Mouse (Mus musculus): ENCODE measurements at regions not wholly inside any gene's neighbourhood (a gene's known extent, or its start where the extent isn't known, plus 50 kb on each side); places are given as distances from the start of the nearest gene placed in this dataset.

- TF ChIP-seq CTCF (IDR thresholded peaks at IDR 0.05; ENCODE audit: extremely low read depth, insufficient read depth, insufficient read length, insufficient replicate concordance), result no peak
- TF ChIP-seq POLR2A (IDR thresholded peaks at IDR 0.05; ENCODE audit: low read depth, low read length), result no peak
These were observed 148.1 kb upstream of the Olig3 start for GRCm38 (mm10) chr10:19208101-19208722.

Measured in spleen, adult 2 months (tissue).